Mouse (Mus musculus) E14TG2a.4 (cell line): ENCODE measurements around the gene Sav1.

Experiments used
- H3K27me3 ChIP-seq: 2 replicates; pipeline ENCODE4 v1.6.1; 2014; ENCODE audit warnings: low read length, control low read depth; ENCODE audit not compliant: insufficient read depth
- H3K36me3 ChIP-seq: 2 replicates; pipeline ENCODE4 v1.6.1; 2014; ENCODE audit warnings: low read length, control low read depth; ENCODE audit not compliant: insufficient read depth
- H3K4me1 ChIP-seq: replicated peaks from 2 replicates; pipeline ENCODE4 v1.6.1; 2014; ENCODE audit warnings: low read depth, low read length, control low read depth
- H3K4me3 ChIP-seq: replicated peaks from 2 replicates; pipeline ENCODE4 v1.5.1; 2014; ENCODE audit warnings: mild to moderate bottlenecking, low read length
- H3K9me3 ChIP-seq: 2 replicates; pipeline ENCODE4 v1.6.1; 2014; ENCODE audit warnings: low read length, control low read depth
- CTCF ChIP-seq: conservative IDR thresholded peaks from 2 replicates; pipeline ENCODE4 v1.5.1; 2014; ENCODE audit warnings: low read length
- NANOG ChIP-seq: IDR thresholded peaks from 2 replicates; pipeline ENCODE4 v1.6.1; 2014; ENCODE audit warnings: borderline replicate concordance, low read length, mixed read lengths
- POU5F1 ChIP-seq: IDR thresholded peaks from 2 replicates; pipeline ENCODE4 v1.6.1; 2014; ENCODE audit warnings: low read length, borderline replicate concordance

The Sav1 gene

GRCm38 (mm10) chr12:69998186-69998983, 11.6 kb upstream of the Sav1 start:
- Histone ChIP-seq H3K4me3 (no peak overlapping the region), H3K9me3 (peaks cover 10% of the 10 kb centered on the region), H3K4me1 (no peaks in the 10 kb centered on the region), H3K36me3 (no peaks in the 10 kb centered on the region), H3K27me3 (no peaks in the 10 kb centered on the region)
- TF ChIP-seq CTCF (no peak), NANOG (no peak), POU5F1 (no peak)

- no peak for TF ChIP-seq POU5F1
- TF ChIP-seq NANOG: no peak
- no peak for TF ChIP-seq CTCF
- Histone ChIP-seq H3K4me1 (no peaks in the 10 kb centered on the region), H3K9me3 (peaks cover 10% of the 10 kb centered on the region), H3K36me3 (no peaks in the 10 kb centered on the region), H3K27me3 (peaks cover 12% of the 10 kb centered on the region), H3K4me3 (no peak overlapping the region)
Measured at GRCm38 (mm10) chr12:69995382-69995781, 8.6 kb upstream of the Sav1 start.

GRCm38 (mm10) chr12:69986241-69986762, 500 bp downstream of the Sav1 start:
- Histone ChIP-seq H3K27me3 (peaks cover 39% of the 10 kb centered on the region), H3K9me3 (peaks cover 5% of the 10 kb centered on the region; the same call in 1 of the 2 replicates), H3K4me1 (peaks cover 6% of the 10 kb centered on the region), H3K36me3 (peaks cover 30% of the 10 kb centered on the region), H3K4me3 (peak overlapping the region; percentile 85)
- TF ChIP-seq NANOG (no peak), POU5F1 (no peak), CTCF (no peak)

GRCm38 (mm10) chr12:69985546-69985945, 1.3 kb downstream of the Sav1 start:
- Histone ChIP-seq H3K27me3 (peaks cover 35% of the 10 kb centered on the region), H3K9me3 (peaks cover 5% of the 10 kb centered on the region; the same call in 1 of the 2 replicates), H3K4me1 (peaks cover 6% of the 10 kb centered on the region), H3K36me3 (peaks cover 31% of the 10 kb centered on the region), H3K4me3 (peak overlapping the region; percentile 85)
- TF ChIP-seq POU5F1 (no peak), CTCF (no peak), NANOG (no peak)

- TF ChIP-seq NANOG (no peak), POU5F1 (no peak), CTCF (peak; percentile 21; the same call in 1 of the 2 replicates)
- Histone ChIP-seq H3K27me3 (peaks cover 9% of the 10 kb centered on the region), H3K9me3 (no peaks in the 10 kb centered on the region), H3K4me1 (peaks cover 6% of the 10 kb centered on the region), H3K4me3 (no peak overlapping the region), H3K36me3 (peaks cover 39% of the 10 kb centered on the region)
Measured at GRCm38 (mm10) chr12:69982874-69983273, 3.9 kb downstream of the Sav1 start.

- Histone ChIP-seq H3K4me1 (0 out of 2 replicates have a peak, but pooled peaks cover 4% of the 10 kb centered on the region), H3K4me3 (no peak overlapping the region), H3K9me3 (no peaks in the 10 kb centered on the region), H3K27me3 (no peaks in the 10 kb centered on the region), H3K36me3 (peaks cover 25% of the 10 kb centered on the region)
- TF ChIP-seq NANOG (no peak), CTCF (no peak), POU5F1 (no peak)
Measured at GRCm38 (mm10) chr12:69977376-69977998, 9.3 kb downstream of the Sav1 start.

GRCm38 (mm10) chr12:69976688-69977087, 10.1 kb downstream of the Sav1 start:
- H3K4me3 ChIP-seq: no peak overlapping the region
- H3K36me3 ChIP-seq: peaks cover 24% of the 10 kb centered on the region
- TF ChIP-seq POU5F1 (no peak), NANOG (no peak), CTCF (no peak)
- no peaks in the 10 kb centered on the region for H3K9me3 ChIP-seq
- no peaks in the 10 kb centered on the region for H3K27me3 ChIP-seq
- H3K4me1 ChIP-seq: 0 out of 2 replicates have a peak, but pooled peaks cover 4% of the 10 kb centered on the region

- no peak for TF ChIP-seq NANOG
- TF ChIP-seq CTCF: no peak
- TF ChIP-seq POU5F1: no peak
- Histone ChIP-seq H3K9me3 (no peaks in the 10 kb centered on the region), H3K36me3 (peaks cover 43% of the 10 kb centered on the region)
Measured at GRCm38 (mm10) chr12:69973666-69974065, 13.1 kb downstream of the Sav1 start.

More at GRCm38 (mm10) chr12:69973666-69974065, 13.1 kb downstream of the Sav1 start:
- 0 out of 2 replicates have a peak, but pooled peaks cover 4% of the 10 kb centered on the region for H3K4me1 ChIP-seq
- H3K27me3 ChIP-seq: no peaks in the 10 kb centered on the region
- no peak overlapping the region for H3K4me3 ChIP-seq
